Mouse (Mus musculus) fat pad, adult 2 months (tissue): ENCODE data around the gene Hyou1.
A peak's percentile ranks its signal among the peaks of the same experiment; 100 is the strongest.
"Not testable (repeated sequence)": the region's sequence is repeated elsewhere in the genome, so short reads cannot be mapped to it uniquely, and the experiment has no call there.

Experiments
- DNase-seq: peaks from one replicate; pipeline ENCODE4 v3.0.0-alpha.2; 2011; ENCODE audit warnings: low read depth, low spot score; ENCODE audit errors: extremely low read depth

Hyou1 gene

DNA sequence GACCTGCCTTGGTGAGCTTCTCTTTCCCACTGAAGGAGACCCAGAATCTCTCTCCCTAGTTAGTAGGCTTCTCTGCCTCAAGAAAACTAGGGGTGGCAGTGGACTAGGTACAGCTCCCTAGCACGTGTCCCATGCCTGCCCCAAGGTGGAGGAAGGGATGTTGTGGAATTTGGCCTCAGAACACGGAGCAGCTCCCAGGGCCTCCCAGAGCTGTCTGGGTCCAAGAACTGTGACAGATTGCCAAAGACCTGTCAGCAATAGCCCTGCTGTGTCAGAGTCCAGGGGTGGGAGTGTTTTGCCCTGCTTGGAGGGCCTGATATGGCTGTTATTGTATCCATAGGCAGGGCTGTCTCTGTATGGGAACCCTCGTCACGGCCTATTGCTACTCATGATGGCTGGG, 21.8 kb downstream of the Hyou1 start:
- DNase-seq: no peak

DNA sequence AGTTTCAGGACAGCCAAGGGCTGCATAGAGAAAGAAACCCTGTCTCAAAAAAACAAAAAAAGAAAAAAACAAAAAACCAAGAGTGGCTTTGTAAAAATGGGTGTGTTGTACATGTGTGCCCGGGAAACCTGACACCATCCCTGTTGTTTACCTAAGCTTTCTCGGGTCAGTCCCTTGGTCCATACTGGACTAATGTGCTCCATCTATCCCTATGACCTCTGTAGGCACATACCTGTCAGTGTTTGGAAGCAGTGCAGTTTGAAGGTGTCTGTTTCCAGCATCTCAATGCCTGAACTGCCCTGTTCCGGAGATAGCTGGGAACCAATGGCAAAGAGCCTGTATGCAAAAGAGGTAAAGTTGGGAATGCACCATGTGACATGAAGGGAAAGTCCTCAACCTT, 25.7 kb downstream of the Hyou1 start:
- DNase-seq: no peak

DNA sequence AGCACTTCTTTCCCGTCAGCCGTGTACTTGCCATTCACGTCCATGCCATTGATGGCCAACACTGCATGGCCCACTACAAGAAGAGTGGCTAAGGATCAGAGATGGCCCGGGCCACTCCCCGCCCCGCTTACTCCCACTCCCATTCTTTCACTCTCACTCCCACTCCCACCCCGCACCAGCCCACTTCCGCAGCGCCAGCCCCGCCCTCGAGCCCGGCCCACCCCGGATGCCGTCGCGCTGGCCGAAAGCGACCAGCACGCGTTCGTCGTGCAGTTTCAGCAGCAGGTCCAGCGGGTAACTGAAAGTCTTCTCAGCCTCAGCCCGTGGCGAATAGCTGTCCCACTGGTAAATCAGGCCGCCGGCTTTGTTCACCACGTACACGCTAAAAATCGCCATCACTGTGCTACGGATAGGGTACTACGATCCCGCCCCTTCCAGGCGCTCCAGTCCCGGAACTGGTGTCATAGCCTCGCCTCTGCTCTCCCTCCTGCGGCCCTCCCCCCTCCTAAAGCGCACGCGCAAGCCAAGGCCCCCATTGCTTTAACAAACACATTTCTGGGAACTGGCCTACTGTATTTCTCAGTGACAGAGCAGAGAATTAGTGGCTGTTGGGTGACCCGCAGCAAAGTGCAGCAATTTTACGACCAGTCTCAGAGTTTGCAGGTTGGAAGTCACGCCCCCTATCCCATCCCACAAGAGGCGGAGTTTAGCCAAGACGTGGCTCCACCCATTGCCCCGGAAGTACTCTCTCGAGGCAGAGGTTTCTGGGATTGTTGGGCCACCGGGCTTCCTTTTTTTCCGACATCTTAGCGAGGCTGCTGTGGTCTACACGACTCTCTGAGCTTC, 27.8 kb downstream of the Hyou1 start, which contains the start of the genes Rps25 and Trappc4:
TSS of gene Rps25 (plus strand) at position 234 of the 846 bp plus-strand sequence.
TSS of gene Trappc4 (minus strand) at position 695 of the 846 bp plus-strand sequence.
- DNase-seq: peak; percentile 68

DNA sequence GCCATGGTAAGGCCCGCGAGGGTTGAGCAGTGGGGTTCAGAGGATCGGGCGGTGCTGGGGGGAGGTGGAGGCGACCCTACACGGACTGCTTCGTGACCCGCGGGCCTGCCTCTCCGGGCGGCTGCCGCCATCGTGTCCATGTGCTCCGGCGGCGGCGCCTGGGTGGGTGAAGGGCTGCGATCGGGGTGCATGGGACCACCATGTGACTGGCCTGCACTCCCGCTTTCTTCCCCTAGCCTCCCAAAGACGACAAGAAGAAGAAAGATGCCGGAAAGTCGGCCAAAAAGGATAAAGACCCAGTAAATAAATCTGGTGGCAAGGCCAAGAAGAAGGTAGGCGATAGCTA, 28.4 kb downstream of the Hyou1 start:
- no peak for DNase-seq

DNA sequence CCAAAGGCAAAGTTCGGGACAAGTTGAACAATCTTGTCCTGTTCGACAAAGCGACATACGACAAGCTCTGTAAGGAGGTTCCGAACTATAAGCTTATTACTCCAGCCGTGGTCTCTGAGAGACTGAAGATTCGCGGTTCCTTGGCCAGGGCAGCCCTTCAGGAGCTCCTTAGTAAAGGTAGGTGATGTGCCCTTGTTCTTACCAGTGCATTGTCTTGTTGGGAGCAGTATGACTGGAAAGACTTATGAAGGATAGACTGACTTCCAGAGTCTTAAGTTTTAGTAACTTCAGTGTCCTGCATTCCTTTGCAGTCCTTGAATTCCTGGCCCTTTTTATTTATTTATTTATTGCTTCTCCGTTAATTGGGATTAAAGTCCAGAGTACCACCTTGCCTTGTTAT, 29.4 kb downstream of the Hyou1 start:
- not testable (repeated sequence) for DNase-seq

DNA sequence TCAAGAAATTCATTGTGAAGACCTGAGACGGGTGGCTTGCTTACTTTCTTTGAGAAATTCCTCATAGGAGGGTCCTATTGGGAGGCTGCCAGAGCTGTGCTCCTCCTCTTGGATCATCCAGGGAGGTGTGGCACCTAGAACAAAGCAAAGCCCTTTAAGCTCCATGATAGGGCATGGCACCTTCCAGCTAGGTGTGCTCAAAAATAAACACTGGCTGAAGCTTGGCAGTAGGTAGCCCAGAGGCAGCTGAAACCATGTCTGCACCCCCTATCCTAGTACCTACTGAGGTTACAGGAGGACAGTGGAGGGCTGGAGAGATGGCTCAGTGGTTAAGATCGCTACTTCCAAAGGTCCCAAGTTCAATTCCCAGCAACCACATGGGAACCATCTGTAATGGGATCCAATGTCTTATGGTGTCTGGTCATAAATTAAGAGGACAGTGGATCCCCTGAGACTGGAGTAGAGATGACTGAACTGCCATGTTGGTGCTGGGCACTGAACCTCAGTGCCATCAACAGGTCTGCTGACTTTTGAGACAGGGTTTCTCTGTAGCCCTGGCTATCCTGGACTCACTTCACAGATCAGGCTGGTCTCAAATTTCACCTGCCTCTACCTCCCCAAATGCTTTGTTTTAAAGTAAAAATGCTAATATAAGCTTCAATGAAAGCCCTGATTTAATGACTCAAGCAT, 31.5 kb downstream of the Hyou1 start:
- no peak for DNase-seq

DNA sequence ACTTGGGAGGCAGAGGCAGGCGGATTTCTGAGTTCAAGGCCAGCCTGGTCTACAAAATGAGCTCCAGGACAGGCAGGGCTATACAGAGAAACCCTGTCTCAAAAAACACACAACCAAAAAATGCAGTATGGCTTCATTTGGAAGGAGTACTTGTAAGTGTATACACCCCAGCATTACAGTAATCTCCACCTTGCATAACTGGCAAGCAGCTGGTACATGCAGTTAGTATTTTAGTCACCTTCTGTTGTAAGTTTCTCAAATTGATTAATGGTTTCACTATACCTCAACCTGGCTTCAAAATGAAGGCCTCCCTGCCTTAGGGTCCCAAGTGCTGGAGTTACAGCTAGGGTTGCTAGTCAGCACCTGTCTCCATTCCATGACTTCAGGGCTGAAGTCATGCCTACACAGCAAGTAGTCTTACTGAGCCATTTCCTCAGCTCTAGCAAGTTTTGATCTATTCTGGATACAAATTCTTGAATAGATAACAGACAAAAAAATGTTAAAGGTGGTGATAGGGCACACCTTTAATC, 32.4 kb downstream of the Hyou1 start:
- DNase-seq: peak; percentile 77

DNA sequence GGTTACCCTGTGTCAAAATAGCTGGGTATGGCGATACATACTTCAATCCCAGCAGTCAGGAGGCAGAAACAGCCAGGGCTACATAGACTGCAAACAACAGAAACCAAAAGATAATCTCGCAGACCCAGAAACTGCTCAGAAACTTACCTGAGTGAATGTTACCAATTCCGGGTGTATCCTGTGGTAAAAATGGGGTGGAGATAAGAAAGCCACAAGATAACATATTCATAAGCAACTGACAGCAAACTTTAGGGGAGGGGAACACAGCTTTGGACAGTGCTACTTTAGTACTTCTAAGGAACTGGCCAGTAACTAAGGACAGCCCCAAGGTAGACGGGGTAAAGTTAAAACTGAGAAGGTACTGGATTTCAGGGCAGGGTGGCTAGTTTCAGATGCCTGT, 33.0 kb downstream of the Hyou1 start:
- no peak for DNase-seq

DNA sequence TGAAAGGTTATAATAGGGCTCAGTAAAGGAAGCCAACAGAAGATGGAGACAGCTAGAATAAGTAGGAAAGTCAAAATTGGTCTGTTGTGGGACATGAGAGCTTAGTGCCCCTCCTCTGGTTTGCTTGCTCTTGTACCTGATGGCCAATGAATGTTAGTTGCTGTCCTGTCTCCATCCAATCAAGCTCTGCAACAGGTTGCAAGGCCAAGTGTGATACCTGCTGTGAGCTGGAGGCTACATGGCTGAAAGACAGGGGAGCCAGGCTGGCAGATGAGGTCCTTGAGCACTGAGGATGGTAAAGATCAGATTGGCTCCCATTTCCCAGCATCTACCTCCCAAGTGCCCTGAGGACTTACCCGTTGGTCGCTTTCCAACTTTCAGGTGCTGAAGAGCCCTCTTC, 33.5 kb downstream of the Hyou1 start:
- peak; percentile 31 for DNase-seq

GRCm38 (mm10) chr9:44417156-44417891, 38.0 kb downstream of the Hyou1 start:
- no peak for DNase-seq

DNA sequence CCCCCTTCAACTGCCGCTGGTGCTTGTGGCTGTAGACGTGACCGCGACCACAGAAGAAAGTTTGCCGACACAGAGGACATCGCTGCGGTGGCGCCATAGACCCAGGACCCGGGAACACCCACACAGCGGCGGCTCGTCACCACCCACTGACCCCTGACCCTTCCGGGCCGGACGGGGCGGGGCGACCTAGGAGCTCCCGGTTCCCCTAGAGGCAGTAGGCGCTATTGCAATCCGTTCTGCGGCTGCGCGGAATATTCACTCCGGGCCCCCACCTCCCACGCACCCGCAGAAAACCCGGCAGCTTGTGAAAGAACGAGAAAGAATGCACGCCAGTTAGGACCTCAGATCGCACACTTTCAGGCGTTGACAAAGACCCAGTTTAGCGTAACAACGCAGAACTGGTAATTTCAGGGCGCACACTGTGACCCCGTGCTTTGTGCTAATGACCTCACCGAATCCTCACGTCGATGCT, 38.6 kb downstream of the Hyou1 start:
- DNase-seq: no peak

- DNase-seq: no peak
Measured at GRCm38 (mm10) chr9:44418519-44419385, 39.5 kb downstream of the Hyou1 start, which contains the start of gene Ccdc84. Ccdc84 (minus strand) TSS chr9:44418569.

GRCm38 (mm10) chr9:44419730-44420129, 40.4 kb downstream of the Hyou1 start:
- not testable (repeated sequence) for DNase-seq

- no peak for DNase-seq
Measured at GRCm38 (mm10) chr9:44420280-44420898, 41.1 kb downstream of the Hyou1 start.

GRCm38 (mm10) chr9:44423576-44423975, 44.3 kb downstream of the Hyou1 start:
- no peak for DNase-seq

DNA sequence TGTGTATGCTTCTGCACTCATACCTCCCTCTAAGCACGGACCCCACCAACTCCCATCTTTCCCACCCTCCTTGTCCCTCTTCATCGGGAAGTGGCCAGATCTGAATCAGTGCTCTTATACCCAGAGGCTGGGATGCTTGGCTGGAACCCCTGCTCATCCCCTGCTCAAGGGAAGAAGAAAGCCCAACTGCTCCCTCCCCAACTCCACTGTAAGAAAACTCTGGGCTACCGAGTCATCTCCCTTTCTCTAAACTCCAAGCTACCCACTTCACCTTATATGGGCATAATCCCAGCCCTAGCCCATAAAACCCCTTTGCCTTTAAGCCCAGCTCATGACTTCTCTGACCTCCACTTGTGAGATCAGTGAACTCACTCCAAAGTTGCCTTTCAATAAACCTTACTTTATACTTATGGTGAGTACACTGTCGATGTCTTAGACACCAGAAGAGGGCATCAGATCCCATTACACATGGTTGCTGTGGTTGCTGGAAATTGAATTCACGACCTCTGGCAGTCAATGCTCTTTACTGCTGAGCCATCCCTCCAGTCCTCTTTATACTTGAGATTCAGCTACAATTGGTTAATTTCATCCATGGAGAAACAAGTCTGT, 53.4 kb downstream of the Hyou1 start:
- DNase-seq: no peak

DNA sequence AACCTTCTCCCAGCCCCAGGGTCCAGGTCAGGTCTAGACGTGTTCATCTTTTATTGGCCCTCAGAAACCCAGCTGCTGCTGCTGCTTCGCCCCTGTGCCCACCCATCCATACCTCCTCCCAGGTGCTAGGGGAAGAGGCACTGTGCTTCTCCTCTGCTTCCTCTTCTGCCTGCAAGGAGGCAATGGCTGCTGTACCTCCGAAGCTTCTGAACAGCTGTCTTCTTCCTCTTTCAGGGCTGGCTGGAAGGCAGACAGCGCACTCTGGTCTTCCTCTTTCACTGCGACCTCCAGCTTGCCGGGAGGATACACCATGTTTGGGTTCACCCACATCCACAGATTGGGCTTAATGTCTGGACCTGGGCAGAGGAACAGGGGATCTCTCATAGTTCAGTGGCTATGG, 56.5 kb downstream of the Hyou1 start:
- no peak for DNase-seq

DNA sequence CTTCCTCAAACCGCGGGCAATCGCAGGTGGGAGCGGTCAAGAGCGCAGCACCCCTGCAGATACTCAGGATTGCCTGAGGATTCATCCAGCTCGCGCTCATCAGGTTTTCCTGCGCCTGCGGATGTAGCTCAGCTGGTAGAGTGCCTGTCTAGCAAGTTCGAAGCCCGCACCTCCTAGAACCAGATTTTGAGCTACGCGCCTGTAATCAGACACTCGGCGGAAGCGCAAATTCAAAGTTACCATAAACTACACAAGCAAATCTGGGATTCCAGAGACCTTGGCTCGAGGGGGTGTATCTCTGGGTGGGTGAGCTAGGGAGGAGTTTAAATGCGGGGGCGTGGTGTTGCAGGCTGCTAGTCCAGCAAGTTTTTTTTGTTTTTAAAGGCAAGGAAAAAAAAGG, 61.7 kb downstream of the Hyou1 start, which contains the start of gene Foxr1:
TSS of gene Foxr1 (minus strand) at position 176 of the 400 bp plus-strand sequence.
- DNase-seq: no peak
